Mouse (Mus musculus) CH12.LX (cell line): ENCODE data around the gene Gm4981. TPM values are rescaled to one million over a fixed set of nuclear protein-coding genes. Genes with fewer than 3 reads are reported as not detected.
"Not testable (repeated sequence)": the region's sequence is repeated elsewhere in the genome, so short reads cannot be mapped to it uniquely, and the experiment has no call there.

Source experiments
- DNase-seq: peaks from one replicate; pipeline ENCODE4 v3.0.0-alpha.2; 2013; ENCODE audit errors: extremely low read depth
- H3K27ac ChIP-seq: 2 replicates; pipeline ENCODE4 v1.5.1; 2012; ENCODE audit warnings: low read depth, mild to moderate bottlenecking, control low read depth, moderate library complexity; ENCODE audit not compliant: insufficient read depth
- H3K27me3 ChIP-seq: replicated peaks from 2 replicates; pipeline ENCODE3; 2012; ENCODE audit warnings: inconsistent platforms
- H3K36me3 ChIP-seq, 2 experiments: replicated peaks in 1 of 2; 2 replicates each; pipeline versions ENCODE3 to v1.6.1; 2012; ENCODE audit warnings: inconsistent platforms in 1 of 2, low read length in 1 of 2, mild to moderate bottlenecking in 1 of 2, mixed read lengths in 1 of 2, moderate library complexity in 1 of 2; ENCODE audit not compliant: control insufficient read depth in 1 of 2, insufficient read depth in 1 of 2
- H3K4me1 ChIP-seq, 2 experiments: 2 replicates each; pipeline ENCODE4 v1.6.1; 2012; ENCODE audit warnings: inconsistent platforms in 1 of 2, moderate library complexity in 1 of 2; ENCODE audit not compliant: insufficient read depth in 2 of 2, control insufficient read depth in 1 of 2
- H3K4me2 ChIP-seq: 2 replicates; pipeline ENCODE4 v1.6.1; 2012; ENCODE audit warnings: low read depth, mild to moderate bottlenecking, control low read depth; ENCODE audit not compliant: poor library complexity, insufficient read depth, severe bottlenecking
- H3K4me3 ChIP-seq, 3 experiments: fragments of 150-350 bp in 1 of 3; sonication (generic) in 1 of 3; replicated peaks in 1 of 3; 2 replicates each; pipeline versions ENCODE3 to v1.5.1; 2011 to 2012; ENCODE audit warnings: low read depth in 2 of 3, low read length in 2 of 3, mild to moderate bottlenecking in 2 of 3, moderate library complexity in 2 of 3, control low read depth in 1 of 3, improper control_type of control experiment in 1 of 3, inconsistent platforms in 1 of 3, mixed read lengths in 1 of 3; ENCODE audit not compliant: poor library complexity in 1 of 3
- H3K79me2 ChIP-seq: replicated peaks from 2 replicates; pipeline ENCODE4 v1.6.1; 2012; ENCODE audit warnings: mild to moderate bottlenecking, moderate library complexity; ENCODE audit not compliant: control insufficient read depth, poor library complexity, insufficient read depth, severe bottlenecking; ENCODE audit errors: extremely low read depth
- H3K9ac ChIP-seq: 2 replicates; pipeline ENCODE4 v1.6.1; 2012; ENCODE audit warnings: low read depth, mild to moderate bottlenecking, control low read depth, moderate library complexity; ENCODE audit not compliant: insufficient read depth
- H3K9me3 ChIP-seq: replicated peaks from 2 replicates; pipeline ENCODE3; 2012; ENCODE audit warnings: low read length, inconsistent platforms, mixed read lengths
- dilution Hi-C: fragments of 300-500 bp; cut with MboI; formaldehyde crosslinking; loops from 2 replicates; pipeline ENCODE4 v1.14.3; 2020; ENCODE audit warnings: low sequenced_read_pairs; ENCODE audit not compliant: extremely low pct_unique_long_range_greater_than_20kb, extremely low pct_ligation_motif_present
- in situ Hi-C: fragments of 300-500 bp; cut with MboI; formaldehyde crosslinking; loops from 3 replicates; pipeline ENCODE4 v1.14.3; 2019; ENCODE audit warnings: low sequenced_read_pairs, low pct_ligation_motif_present, low pct_unique_long_range_greater_than_20kb, mixed read lengths
- polyA plus RNA-seq: library from polyadenylated mRNA; unstranded; fragments of >175 nt; gene quantifications from 2 replicates; pipeline ENCODE4 v1.2.1, GENCODE M21; 2012; ENCODE audit warnings: low read depth; ENCODE audit not compliant: insufficient read length
- total RNA-seq, 2 experiments: library from RNA; depleted of rRNA; stranded (reverse); fragments of 300-350 nt in 1 of 2; fragments of >200 nt in 1 of 2; gene quantifications; 2 replicates each; pipeline ENCODE4 v1.2.3; 2012 to 2014

The Gm4981 gene
- total and polyA plus RNA-seq, 3 experiments: not detected

DNA sequence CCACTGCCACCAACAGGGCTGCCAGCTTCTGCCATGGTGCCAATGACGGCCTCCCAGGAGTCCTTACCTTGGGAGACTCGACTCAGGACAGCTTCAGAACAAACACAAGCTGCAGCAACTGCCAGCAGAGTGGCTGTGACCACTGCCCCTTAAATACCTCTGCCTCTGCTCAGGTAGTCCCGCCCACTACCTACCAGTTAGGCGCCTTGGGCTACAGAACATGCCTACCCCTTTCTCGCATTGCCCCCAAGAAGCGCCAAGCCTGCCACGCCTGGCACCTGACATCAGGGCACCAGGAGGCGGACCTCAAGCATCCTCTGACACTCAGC, 3.9 kb downstream of the Gm4981 start, which contains the start of gene Duxf3:
Duxf3 (minus strand) TSS at position 35 of the 329 bp plus-strand sequence.
- H3K4me3 ChIP-seq, H3K36me3 ChIP-seq, H3K4me1 ChIP-seq, H3K9me3 ChIP-seq, DNase-seq, H3K4me2 ChIP-seq, H3K79me2 ChIP-seq, dilution Hi-C loops, in situ Hi-C loops, H3K9ac ChIP-seq, H3K27ac ChIP-seq: not testable (repeated sequence)
- peaks cover 22% of the 10 kb centered on the region for H3K27me3 ChIP-seq

DNA sequence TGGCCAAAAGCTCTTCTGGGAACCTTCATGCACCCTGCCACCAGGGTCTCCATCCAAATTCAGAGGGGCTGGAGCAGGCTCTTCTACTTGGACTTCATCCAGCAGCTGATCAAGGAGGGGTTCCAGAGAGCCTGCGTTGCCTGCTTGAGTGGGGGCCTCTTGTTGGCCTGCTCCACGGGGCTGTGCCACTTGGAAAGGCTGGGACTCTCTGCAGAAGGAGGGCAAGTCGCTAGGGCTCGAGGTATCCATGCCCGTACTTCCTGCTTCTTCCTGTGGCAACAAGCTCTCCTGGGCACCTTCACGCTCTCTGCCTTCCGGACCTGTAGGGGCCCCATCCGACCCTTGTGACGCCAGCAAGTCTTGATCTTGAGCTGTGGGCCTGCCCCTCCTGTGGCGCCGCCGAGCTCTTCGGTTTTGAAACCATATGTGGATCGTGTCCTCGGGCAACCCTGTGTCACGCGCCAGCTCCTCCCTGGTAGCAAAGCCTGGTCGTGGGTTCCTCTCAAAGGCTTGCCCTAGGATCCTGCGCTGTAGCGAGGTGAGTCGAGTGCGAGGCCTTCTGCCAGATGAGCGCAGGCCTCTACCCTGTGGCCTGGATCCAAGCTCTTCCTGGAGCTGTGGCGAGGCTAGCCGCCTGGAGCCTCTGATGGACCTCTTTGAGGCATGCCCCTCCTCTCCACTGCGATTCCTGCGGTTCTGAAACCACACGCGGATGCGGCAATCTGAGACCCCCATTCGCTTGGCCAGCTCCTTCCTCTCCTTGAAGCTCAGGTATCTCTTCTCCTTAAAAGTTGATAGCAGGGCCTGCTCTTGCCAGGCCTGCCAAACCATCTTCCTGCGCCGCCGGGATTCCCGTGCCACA, 4.5 kb downstream of the Gm4981 start:
- H3K9ac ChIP-seq, H3K4me2 ChIP-seq, H3K4me1 ChIP-seq, H3K36me3 ChIP-seq, in situ Hi-C loops, H3K79me2 ChIP-seq, H3K4me3 ChIP-seq, DNase-seq, H3K9me3 ChIP-seq, dilution Hi-C loops, H3K27ac ChIP-seq: not testable (repeated sequence)
- H3K27me3 ChIP-seq: peaks cover 20% of the 10 kb centered on the region

- H3K9me3 ChIP-seq, in situ Hi-C loops, H3K27ac ChIP-seq, DNase-seq, H3K4me3 ChIP-seq, H3K4me1 ChIP-seq, H3K9ac ChIP-seq, dilution Hi-C loops, H3K4me2 ChIP-seq, H3K36me3 ChIP-seq, H3K79me2 ChIP-seq: not testable (repeated sequence)
- peaks cover 12% of the 10 kb centered on the region for H3K27me3 ChIP-seq
These were observed 5.4 kb downstream of the Gm4981 start for GRCm38 (mm10) chr10:58231088-58231487.

DNA sequence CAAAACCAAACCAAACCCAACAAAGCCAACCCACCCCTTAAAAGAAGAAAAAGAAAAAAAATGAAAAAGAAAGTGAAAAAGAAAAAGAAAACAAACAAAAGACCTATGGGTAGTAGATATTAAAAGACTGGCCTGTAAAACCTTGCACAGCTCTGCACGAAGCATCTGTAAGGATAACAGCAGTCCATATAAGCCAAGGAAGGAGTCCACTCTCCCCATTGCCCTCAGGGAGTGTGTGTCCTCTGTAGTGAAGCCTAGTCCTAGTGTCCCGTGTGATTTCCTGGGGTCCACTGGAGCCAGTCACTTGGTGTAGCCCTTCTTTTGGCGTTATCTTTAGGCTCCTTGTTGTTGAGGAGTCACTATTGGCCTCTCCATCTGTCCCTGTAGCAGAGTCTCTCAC, 6.5 kb downstream of the Gm4981 start:
- dilution Hi-C loops, in situ Hi-C loops, H3K9me3 ChIP-seq: not testable (repeated sequence)

GRCm38 (mm10) chr10:58227798-58228197, 8.7 kb downstream of the Gm4981 start:
- H3K9me3 ChIP-seq, H3K4me3 ChIP-seq, H3K27ac ChIP-seq, H3K4me1 ChIP-seq, DNase-seq, dilution Hi-C loops, H3K36me3 ChIP-seq, in situ Hi-C loops, H3K4me2 ChIP-seq, H3K27me3 ChIP-seq, H3K9ac ChIP-seq, H3K79me2 ChIP-seq: not testable (repeated sequence)

More for the DNA sequence above, 6.5 kb downstream of the Gm4981 start:
- DNase-seq, H3K79me2 ChIP-seq, H3K9ac ChIP-seq, H3K36me3 ChIP-seq, H3K4me1 ChIP-seq, H3K27me3 ChIP-seq, H3K4me3 ChIP-seq, H3K27ac ChIP-seq, H3K4me2 ChIP-seq: not testable (repeated sequence)

DNA sequence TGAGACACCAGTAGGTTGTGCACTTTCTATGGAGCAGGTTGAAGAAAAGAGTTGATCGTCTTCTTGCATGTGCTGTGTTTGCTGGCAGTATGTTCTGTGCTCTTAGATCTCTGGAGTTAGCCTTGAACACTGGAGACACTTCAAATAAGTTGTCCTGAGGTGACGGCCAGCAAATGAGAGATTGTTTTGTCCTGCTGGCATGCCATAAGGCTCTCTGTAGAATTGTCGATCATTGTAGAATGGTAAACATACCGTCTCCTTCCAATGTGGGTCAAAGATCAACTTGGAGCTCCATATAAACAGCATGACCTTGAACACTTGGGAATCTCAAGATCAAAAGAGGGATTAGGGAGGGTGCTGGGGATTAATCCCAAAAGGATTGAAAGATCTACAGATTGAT, 10.1 kb downstream of the Gm4981 start:
- H3K79me2 ChIP-seq, H3K9me3 ChIP-seq, in situ Hi-C loops, H3K4me2 ChIP-seq, dilution Hi-C loops, H3K4me3 ChIP-seq, H3K36me3 ChIP-seq, H3K27ac ChIP-seq, H3K27me3 ChIP-seq, H3K4me1 ChIP-seq, H3K9ac ChIP-seq: not testable (repeated sequence)
- DNase-seq: peak; percentile 21
